Mouse (Mus musculus): Measurements from ENCODE around the gene Med11.
"Not testable (repeated sequence)": the region's sequence is repeated elsewhere in the genome, so short reads cannot be mapped to it uniquely, and the experiment has no call there.

Gene Med11

GRCm38 (mm10) chr11:70446756-70447155 is 5.0 kb upstream of the Med11 start:
- DNase-seq (ENCODE audit: low spot score in 2 of 2), result no peak

DNA sequence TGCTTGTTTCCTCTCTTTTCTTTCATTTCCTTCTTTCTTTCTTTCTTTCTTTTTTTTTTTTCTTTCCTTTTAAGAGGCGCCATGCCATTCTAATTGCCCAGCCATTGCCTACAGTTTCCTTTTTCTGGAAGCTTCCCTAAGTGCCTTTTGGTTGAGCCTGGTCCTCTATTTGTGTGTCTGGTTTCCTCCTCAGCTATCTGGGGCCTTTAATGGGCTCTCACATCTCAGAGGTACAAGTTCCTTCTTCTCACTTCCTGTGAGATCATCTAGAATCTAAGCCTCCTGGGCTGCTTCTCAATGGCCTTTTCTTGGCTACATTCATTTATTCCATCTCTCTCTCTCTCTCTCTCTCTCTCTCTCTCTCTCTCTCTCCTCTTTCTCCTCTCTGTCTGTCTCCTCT is 4.3 kb upstream of the Med11 start:
- no peak for DNase-seq (ENCODE audit: low spot score in 2 of 2)

DNA sequence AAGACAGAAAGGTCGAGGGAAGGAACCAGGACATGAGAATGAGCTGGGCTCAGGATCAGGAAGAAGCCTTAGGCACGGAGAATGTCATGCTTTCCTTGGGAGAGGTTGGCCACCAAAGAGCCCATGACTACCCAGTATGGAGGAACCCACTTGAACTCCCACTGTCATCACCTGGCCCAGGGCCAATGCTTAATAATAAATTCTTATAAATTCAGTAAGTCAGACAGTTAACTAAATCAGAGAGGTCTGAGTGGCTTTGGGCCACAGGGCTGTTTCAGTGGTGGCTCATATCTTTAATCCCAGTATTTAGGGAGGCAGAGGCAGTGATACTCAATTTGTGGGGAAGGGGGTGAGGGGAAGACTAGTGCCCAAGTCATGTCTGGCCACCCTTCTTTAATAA is 793 bp upstream of the Med11 start:
- DNase-seq (ENCODE audit: low spot score in 2 of 2), result no peak

DNA sequence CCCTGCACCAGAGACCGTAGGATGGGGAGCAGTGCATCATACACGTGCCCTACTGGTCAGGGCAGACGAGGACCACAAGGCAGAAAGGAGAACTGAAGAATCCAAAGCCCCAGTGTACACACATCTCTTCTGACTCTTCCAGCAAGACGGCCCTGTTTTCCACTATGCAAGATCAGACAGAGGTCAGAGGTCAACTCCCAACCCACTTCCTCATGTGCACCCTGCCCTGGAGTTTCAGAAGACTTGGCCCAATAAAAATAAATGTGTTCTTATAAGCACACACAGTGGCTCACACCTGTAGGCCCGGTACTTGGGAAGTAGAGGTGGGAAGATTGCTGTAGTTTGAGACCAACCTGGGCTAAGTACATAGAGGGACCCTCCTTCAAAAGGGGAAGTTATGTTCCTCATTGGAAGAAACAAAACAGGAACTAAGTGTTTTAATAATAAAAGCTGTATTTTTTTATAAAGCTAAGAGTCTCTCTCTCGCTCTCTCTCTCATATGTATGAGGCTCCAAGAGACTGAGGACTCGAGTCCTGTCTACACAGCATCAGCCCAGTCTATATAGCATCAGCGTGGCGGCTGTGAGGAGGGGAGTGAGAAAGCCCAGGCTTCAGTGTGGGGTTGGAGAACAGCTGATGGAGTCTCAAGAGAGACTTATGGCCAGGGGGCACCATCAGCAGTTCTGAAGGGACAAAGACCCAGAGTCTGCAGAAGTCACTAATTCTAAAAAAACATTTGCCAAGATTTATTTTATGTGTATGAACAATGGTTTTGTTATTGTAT is 1.7 kb downstream of the Med11 start:
- DNase-seq (ENCODE audit: low spot score in 2 of 2), result no peak

DNA sequence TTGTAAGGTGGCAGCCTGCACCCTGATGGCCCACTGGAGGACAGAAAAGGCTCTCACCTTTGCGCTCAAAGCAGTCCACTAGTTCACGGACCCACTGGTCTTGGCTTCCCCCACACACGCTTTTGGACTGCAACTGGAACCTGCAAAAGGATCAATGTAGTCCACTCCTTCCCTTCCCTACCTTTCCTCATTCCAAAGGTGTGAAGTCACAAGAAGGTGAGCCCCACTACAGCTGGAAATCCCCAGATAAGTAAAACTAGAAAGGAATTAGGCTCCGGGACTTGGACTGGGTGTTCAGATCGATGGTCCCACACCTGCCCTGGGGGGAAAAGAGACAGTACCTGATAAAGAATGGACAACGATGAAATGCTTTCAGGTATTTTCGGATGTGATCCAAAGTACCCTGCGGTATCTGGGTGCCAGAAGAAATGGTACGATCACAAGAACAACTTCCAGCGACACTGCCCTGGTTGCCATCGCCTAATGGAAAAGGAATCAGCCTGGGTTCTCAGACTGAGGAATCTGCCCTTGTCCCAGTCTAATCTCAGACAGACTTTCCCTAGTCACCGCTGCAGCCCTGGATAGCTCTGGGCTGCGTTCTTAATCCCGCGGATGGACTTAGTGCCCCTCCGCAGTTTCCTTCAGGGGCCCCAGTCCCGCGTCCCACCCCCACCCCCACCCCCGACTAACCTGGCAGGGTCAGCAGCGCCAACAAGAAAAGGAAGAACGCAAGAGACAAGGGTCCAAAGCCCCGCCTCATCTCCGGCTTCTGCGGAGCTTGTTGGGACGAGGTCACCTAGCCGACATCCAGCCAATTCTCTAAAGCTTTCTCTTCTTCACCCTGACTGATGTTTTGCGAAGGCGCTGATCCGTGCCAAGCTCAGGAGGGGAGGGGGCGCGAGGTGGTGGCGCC is 7.2 kb downstream of the Med11 start, which contains the start of gene Zmynd15:
Zmynd15 (plus strand) TSS at position 746 of the 913 bp plus-strand sequence.
- no peak for DNase-seq (ENCODE audit: low spot score in 2 of 2)

DNA sequence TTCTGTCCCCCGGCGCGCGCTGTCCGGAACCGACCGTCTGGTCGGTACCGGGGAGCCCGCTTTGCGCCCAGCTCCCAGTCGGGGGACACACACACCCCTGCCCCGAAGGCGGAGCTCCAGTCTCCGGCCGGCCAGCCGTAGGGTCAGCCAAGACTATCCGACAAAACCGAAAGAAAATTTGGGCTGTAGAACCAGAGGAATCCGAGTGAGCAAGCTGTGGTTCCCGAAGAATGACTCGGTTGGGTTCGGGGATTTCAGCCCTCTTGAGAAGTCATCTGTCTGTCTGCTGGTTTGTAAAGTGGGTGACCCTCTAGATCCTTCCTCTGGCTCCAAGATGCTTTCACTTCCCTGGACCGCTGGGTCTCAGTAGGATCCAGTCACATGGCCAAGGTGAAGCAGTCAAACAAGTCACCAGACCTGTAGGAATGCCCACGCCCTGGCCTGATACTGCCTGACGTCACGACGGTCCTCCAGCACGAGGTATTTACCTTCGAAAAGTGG is 7.9 kb downstream of the Med11 start, which contains the start of gene Cxcl16:
Cxcl16 (minus strand) TSS at position 384 of the 501 bp plus-strand sequence.
- no peak for DNase-seq (ENCODE audit: low spot score in 2 of 2)

- DNase-seq (ENCODE audit: low spot score in 2 of 2), result no peak
Observed at GRCm38 (mm10) chr11:70463970-70464369, 12.3 kb downstream of the Med11 start.

DNA sequence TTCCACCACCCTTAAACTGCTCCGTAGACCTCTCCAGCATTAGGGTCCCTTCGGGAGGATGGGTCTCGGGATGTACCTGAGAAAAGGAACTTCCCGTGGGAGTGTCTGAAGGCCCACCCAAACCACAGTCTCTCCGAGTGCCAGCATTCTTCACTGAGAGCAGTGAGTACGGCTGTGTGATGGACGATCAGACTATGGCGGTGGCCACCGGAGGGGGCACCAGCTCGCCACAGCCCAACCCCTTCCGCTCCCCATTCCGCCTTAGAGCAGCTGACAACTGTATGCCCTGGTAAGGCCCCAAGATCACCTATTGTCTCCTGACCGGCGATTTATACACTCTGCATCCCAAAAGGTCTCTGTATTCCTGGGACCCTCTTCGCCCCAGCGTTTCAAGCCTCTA is 13.5 kb downstream of the Med11 start:
- no peak for DNase-seq (ENCODE audit: low spot score in 2 of 2)

DNA sequence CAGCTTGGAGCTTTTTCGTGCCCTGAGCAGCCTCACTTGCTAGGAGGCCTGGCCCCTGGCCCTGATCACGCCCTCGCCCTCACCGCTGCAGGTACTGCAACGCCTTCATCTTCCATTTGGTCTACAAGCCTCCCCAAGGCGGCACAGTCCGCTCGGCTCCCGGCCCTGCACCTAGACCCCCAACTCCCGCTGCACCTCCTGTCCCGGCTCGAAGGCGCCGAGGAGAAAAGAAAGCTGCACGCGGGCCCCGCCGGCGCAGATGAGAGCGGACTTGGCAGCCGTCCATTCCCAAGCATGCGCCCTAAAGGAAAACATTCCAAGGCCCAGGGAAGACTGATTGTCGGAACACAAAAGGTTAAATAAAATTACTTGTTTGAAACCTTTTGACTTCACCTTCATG is 14.1 kb downstream of the Med11 start:
- DNase-seq (ENCODE audit: low spot score in 2 of 2), result no peak

DNA sequence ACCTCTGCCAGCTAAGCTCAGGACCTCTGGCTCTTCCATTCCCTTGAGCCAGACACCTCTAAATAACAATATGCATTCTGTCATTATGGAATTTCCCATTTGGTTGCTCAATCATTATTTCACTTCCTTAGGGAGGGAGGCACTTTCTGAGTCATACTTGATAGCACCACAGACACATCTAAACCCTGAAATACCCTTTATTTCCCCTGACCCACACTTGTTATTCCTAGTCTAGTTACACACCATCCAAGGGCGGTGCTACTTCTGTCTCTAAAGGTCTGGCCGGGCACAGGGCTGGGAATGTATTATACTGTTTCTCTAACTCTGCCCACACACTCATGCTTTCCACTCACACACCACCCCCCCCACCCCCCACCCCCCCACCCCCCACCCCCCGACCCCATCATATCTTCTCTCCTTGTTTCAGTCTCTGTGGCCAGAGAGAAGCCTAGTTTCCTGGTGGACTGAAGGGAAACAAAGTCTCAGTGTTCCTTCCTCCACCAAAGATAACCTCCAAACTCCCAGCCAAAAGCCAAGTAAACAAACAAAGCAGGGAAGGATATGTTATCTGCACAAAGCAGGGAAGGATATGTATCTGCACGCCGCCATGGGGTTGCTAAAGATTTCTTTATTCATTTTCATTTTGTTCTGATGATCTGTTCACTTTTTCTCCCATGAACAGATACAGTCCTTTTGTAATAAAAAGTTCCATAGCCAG is 16.3 kb downstream of the Med11 start:
- no peak for DNase-seq (ENCODE audit: low spot score in 2 of 2)

DNA sequence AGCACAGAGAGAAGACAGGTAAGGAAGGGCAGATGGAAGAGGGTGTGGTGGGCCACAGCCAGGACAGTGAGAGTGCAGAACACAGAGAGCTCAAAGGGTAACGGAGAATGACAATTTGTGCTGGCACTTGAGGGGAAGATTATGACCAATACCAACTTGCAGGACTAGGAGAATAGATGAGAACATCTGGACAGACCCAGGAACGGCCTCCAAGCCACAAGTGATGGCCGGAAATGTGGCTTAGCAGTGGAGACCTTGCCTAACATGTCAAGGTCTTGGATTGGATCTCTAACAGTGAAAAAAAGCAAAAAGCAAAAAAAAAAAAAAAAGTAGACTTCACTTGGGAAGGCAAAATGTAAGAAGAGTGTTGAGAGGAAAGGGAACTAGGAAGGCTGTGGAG is 18.0 kb downstream of the Med11 start:
- no peak for DNase-seq (ENCODE audit: low spot score in 2 of 2)

GRCm38 (mm10) chr11:70472716-70473115 is 21.0 kb downstream of the Med11 start:
- DNase-seq (ENCODE audit: low spot score in 2 of 2), result no peak

- not testable (repeated sequence) for DNase-seq (ENCODE audit: low spot score in 2 of 2)
Observed at GRCm38 (mm10) chr11:70473291-70473690, 21.6 kb downstream of the Med11 start.

DNA sequence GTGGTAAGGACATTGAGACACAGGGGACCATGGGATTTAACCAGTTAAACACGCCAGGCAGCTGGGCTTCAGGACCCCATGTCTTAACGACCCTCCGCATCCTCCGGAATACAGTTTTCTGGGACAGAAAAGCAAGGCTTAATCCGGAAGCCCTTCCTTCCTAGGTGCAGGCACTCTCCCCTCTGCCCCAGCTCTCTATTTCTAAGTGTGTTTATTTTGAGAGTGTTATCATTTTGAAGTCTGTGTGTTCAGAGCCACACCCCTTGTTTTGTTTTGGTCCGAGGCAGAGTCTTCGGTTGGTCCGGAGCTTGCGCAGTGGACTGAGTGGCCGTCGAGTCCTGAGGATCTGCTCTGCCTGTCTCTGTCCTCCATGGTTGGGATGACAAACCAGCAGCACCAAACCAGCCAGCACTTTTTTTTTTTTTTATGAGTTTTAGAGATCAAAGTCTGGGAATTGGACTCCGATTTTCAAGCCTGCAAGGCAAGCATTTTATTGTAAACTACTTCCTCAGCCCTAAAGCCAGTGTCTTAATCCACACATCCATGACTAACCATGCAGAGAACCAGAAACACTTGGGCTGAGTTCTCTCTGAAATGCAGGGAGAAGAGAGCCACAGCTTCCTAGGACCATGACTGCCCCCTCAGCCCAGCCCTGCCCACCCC is 23.3 kb downstream of the Med11 start:
- DNase-seq (ENCODE audit: low spot score in 2 of 2), result no peak

GRCm38 (mm10) chr11:70485498-70485897 is 33.8 kb downstream of the Med11 start:
- no peak for DNase-seq (ENCODE audit: low spot score in 2 of 2)

DNA sequence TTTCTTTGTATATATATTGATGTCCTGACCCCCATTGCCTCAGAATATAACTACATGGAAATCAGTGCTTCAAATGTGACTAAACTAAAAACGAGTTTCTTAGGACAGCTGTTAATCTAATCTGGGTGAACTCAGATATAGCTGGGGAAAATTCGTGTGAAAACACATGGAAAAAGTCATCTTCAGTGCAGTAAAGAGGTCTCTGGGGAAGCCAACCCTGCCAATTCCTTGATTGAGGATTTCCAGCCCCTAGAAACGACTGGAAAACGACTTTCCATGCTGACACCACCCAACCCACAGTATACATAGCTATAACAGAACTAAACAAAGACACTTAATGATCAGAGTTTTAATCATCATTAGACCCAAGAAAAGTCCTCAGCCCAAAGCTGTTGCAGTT is 36.1 kb downstream of the Med11 start:
- DNase-seq (ENCODE audit: low spot score in 2 of 2), result no peak

GRCm38 (mm10) chr11:70489138-70489537 is 37.4 kb downstream of the Med11 start:
- DNase-seq (ENCODE audit: low spot score in 2 of 2), result no peak

- no peak for DNase-seq (ENCODE audit: low spot score in 2 of 2)
Observed at GRCm38 (mm10) chr11:70489684-70490083, 38.0 kb downstream of the Med11 start.

GRCm38 (mm10) chr11:70499566-70500475 is 48.1 kb downstream of the Med11 start:
- no peak for DNase-seq (ENCODE audit: low spot score in 2 of 2)

DNA sequence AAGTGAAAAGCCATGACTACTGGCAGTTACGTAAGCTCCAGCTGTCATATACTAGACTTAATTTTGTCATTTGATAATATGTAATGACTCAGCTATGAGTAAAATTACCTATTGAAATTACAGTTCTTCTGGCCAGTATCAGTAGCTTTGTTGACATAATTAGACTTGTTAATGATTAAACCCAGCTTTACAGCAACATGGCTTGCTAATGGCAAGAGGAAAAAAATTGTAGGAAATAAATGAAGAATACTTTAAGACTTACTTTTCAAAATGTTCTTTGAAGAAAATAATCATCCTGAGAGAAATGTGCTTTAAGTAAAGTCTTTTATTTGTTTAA is 48.7 kb downstream of the Med11 start:
- DNase-seq (ENCODE audit: low spot score in 2 of 2), result no peak
